Mouse (Mus musculus) lung, adult 2 months (tissue): ENCODE results near the gene Txndc2.

ENCODE experiments used
- CTCF ChIP-seq: fragments of 200-500 bp; IDR thresholded peaks from 2 replicates; pipeline ENCODE4 v1.5.1; 2011; ENCODE audit warnings: mild to moderate bottlenecking, low read length, control low read depth; ENCODE audit not compliant: insufficient read depth
- POLR2A ChIP-seq: fragments of 200-500 bp; IDR thresholded peaks from 2 replicates; pipeline ENCODE4 v1.6.1; 2011; ENCODE audit warnings: low read depth, mild to moderate bottlenecking, control low read depth, low read length, borderline replicate concordance; ENCODE audit errors: extremely low read depth

- TF ChIP-seq CTCF: no peak
- no peak for TF ChIP-seq POLR2A
Observed at GRCm38 (mm10) chr17:65611721-65612120, 30.2 kb downstream of the Txndc2 start.
